Mouse (Mus musculus) lung, embryonic 16.5 days (tissue): ENCODE measurements at regions not wholly inside any gene's neighbourhood (a gene's known extent, or its start where the extent isn't known, plus 50 kb on each side); places are given as distances from the start of the nearest gene placed in this dataset.

Experiments used
- ATAC-seq: fragments of 200-750 bp; cut with Nextera tagmentation; 2 replicates; pipeline ENCODE4 v1.8.0; 2017; ENCODE audit warnings: low read depth, mild to moderate bottlenecking, moderate library complexity
- H3K27ac ChIP-seq: fragments of 300-500 bp; sonication (generic); 2 replicates; pipeline ENCODE4 v1.5.1; 2014; ENCODE audit warnings: mild to moderate bottlenecking, control low read depth, low read length
- H3K27me3 ChIP-seq: fragments of 300-500 bp; sonication (generic); 2 replicates; pipeline ENCODE4 v1.6.1; 2014; ENCODE audit warnings: low read depth, low read length, mixed read lengths; ENCODE audit not compliant: control insufficient read depth, insufficient read depth
- H3K36me3 ChIP-seq: fragments of 300-500 bp; sonication (generic); 2 replicates; pipeline ENCODE4 v1.6.1; 2014; ENCODE audit warnings: low read length; ENCODE audit not compliant: control insufficient read depth, insufficient read depth
- H3K4me1 ChIP-seq: fragments of 300-500 bp; sonication (generic); replicated peaks from 2 replicates; pipeline ENCODE4 v1.6.1; 2014; ENCODE audit warnings: low read length, mixed read lengths; ENCODE audit not compliant: control insufficient read depth, insufficient read depth
- H3K4me2 ChIP-seq: fragments of 300-500 bp; sonication (generic); 2 replicates; pipeline ENCODE4 v1.6.1; 2014; ENCODE audit warnings: low read depth, low read length, control low read depth
- H3K4me3 ChIP-seq: fragments of 300-500 bp; sonication (generic); 2 replicates; pipeline ENCODE4 v1.5.1; 2014; ENCODE audit warnings: mild to moderate bottlenecking, low read length, control low read depth
- H3K9ac ChIP-seq: fragments of 300-500 bp; sonication (generic); 2 replicates; pipeline ENCODE4 v1.6.1; 2014; ENCODE audit warnings: low read length, control low read depth
- H3K9me3 ChIP-seq: fragments of 300-500 bp; sonication (generic); 2 replicates; pipeline ENCODE4 v1.6.1; 2016; ENCODE audit warnings: low read length; ENCODE audit not compliant: control insufficient read depth
- WGBS: fragments of 180-500 bp; shearing (Covaris S2); extraction: QIAGEN DNeasy Blood & Tissue Kit; methylation state at CpG from one replicate; pipeline ENCODE4 v1.1.7; 2014; 5-methylcytosine and 5-hydroxymethylcytosine counted together

GRCm38 (mm10) chr12:46416765-46417404 is 401.8 kb downstream of the Nova1 start:
- H3K27ac ChIP-seq, result no peak overlapping the region
- no peaks in the 10 kb centered on the region for H3K36me3 ChIP-seq
- 64% methylated on average over 3 of the region's 3 CpGs for WGBS
- no peaks in the 10 kb centered on the region for H3K27me3 ChIP-seq
- no peak overlapping the region for H3K9ac ChIP-seq
- no peak for ATAC-seq
- H3K9me3 ChIP-seq, result no peaks in the 10 kb centered on the region
- H3K4me1 ChIP-seq, result no peaks in the 10 kb centered on the region
- H3K4me3 ChIP-seq, result no peak overlapping the region
- no peak overlapping the region for H3K4me2 ChIP-seq

- no peaks in the 10 kb centered on the region for H3K27me3 ChIP-seq
- no peaks in the 10 kb centered on the region for H3K36me3 ChIP-seq
- no peak overlapping the region for H3K4me2 ChIP-seq
- H3K9me3 ChIP-seq, result no peaks in the 10 kb centered on the region
- H3K9ac ChIP-seq, result no peak overlapping the region
- H3K4me1 ChIP-seq, result no peaks in the 10 kb centered on the region
- no peak overlapping the region for H3K27ac ChIP-seq
- no peak for ATAC-seq
- no peak overlapping the region for H3K4me3 ChIP-seq
Measured at GRCm38 (mm10) chr12:46416250-46416649, 402.5 kb downstream of the Nova1 start.

GRCm38 (mm10) chr12:46405674-46406073 is 413.1 kb downstream of the Nova1 start:
- no peak overlapping the region for H3K9ac ChIP-seq
- ATAC-seq, result no peak
- no peak overlapping the region for H3K4me2 ChIP-seq
- H3K27me3 ChIP-seq, result no peaks in the 10 kb centered on the region
- no peaks in the 10 kb centered on the region for H3K4me1 ChIP-seq
- H3K27ac ChIP-seq, result no peak overlapping the region
- H3K9me3 ChIP-seq, result no peaks in the 10 kb centered on the region
- H3K4me3 ChIP-seq, result no peak overlapping the region
- H3K36me3 ChIP-seq, result no peaks in the 10 kb centered on the region

- Histone ChIP-seq H3K9me3 (no peaks in the 10 kb centered on the region), H3K4me1 (no peaks in the 10 kb centered on the region), H3K27me3 (peaks cover 3% of the 10 kb centered on the region; the same call in 1 of the 2 replicates), H3K9ac (peak overlapping the region; percentile 17), H3K4me2 (peak overlapping the region; percentile 71), H3K4me3 (peak overlapping the region; percentile 58), H3K27ac (no peak overlapping the region), H3K36me3 (no peaks in the 10 kb centered on the region)
- 1% methylated on average over 13 of the region's 14 CpGs for WGBS
- peak; percentile 41; the same call in 1 of the 2 replicates for ATAC-seq
Measured at GRCm38 (mm10) chr12:46399653-46399975, 419.1 kb downstream of the Nova1 start.

GRCm38 (mm10) chr12:46398875-46399652 is 419.7 kb downstream of the Nova1 start:
- Histone ChIP-seq H3K4me1 (no peaks in the 10 kb centered on the region), H3K36me3 (no peaks in the 10 kb centered on the region), H3K27ac (no peak overlapping the region), H3K4me2 (peak overlapping the region; percentile 71), H3K4me3 (peak overlapping the region; percentile 58), H3K27me3 (peaks cover 3% of the 10 kb centered on the region; the same call in 1 of the 2 replicates), H3K9me3 (no peaks in the 10 kb centered on the region), H3K9ac (peak overlapping the region; percentile 17)
- peak; percentile 26; the same call in 1 of the 2 replicates for ATAC-seq
- 6% methylated on average over 23 of the region's 23 CpGs for WGBS

- WGBS, result 74% methylated on average over 4 of the region's 4 CpGs
- no peak overlapping the region for H3K9ac ChIP-seq
- no peak for ATAC-seq
Measured at GRCm38 (mm10) chr12:46395245-46395644, 423.5 kb downstream of the Nova1 start.

GRCm38 (mm10) chr12:46393769-46394168 is 425.0 kb downstream of the Nova1 start:
- Histone ChIP-seq H3K27me3 (peaks cover 3% of the 10 kb centered on the region; the same call in 1 of the 2 replicates), H3K36me3 (no peaks in the 10 kb centered on the region), H3K4me1 (no peaks in the 10 kb centered on the region), H3K4me2 (no peak overlapping the region), H3K4me3 (no peak overlapping the region), H3K9me3 (no peaks in the 10 kb centered on the region), H3K27ac (no peak overlapping the region), H3K9ac (no peak overlapping the region)
- ATAC-seq, result no peak

More at GRCm38 (mm10) chr12:46395245-46395644, 423.5 kb downstream of the Nova1 start:
- no peaks in the 10 kb centered on the region for H3K4me1 ChIP-seq
- peaks cover 3% of the 10 kb centered on the region; the same call in 1 of the 2 replicates for H3K27me3 ChIP-seq
- H3K27ac ChIP-seq, result no peak overlapping the region
- H3K36me3 ChIP-seq, result no peaks in the 10 kb centered on the region
- no peaks in the 10 kb centered on the region for H3K9me3 ChIP-seq
- H3K4me2 ChIP-seq, result no peak overlapping the region
- H3K4me3 ChIP-seq, result no peak overlapping the region

GRCm38 (mm10) chr12:46378914-46379313 is 439.8 kb downstream of the Nova1 start:
- no peaks in the 10 kb centered on the region for H3K27me3 ChIP-seq
- H3K9me3 ChIP-seq, result no peaks in the 10 kb centered on the region
- no peak overlapping the region for H3K27ac ChIP-seq
- no peaks in the 10 kb centered on the region for H3K4me1 ChIP-seq
- no peak overlapping the region for H3K4me3 ChIP-seq
- ATAC-seq, result no peak
- H3K4me2 ChIP-seq, result no peak overlapping the region
- no peak overlapping the region for H3K9ac ChIP-seq
- H3K36me3 ChIP-seq, result no peaks in the 10 kb centered on the region

GRCm38 (mm10) chr12:46371747-46372146 is 447.0 kb downstream of the Nova1 start:
- H3K27ac ChIP-seq, result no peak overlapping the region
- 37% methylated on average over 3 of the region's 3 CpGs for WGBS
- H3K9me3 ChIP-seq, result no peaks in the 10 kb centered on the region
- H3K4me2 ChIP-seq, result no peak overlapping the region
- H3K27me3 ChIP-seq, result no peaks in the 10 kb centered on the region
- no peaks in the 10 kb centered on the region for H3K36me3 ChIP-seq
- ATAC-seq, result no peak
- H3K4me1 ChIP-seq, result no peaks in the 10 kb centered on the region
- no peak overlapping the region for H3K4me3 ChIP-seq
- no peak overlapping the region for H3K9ac ChIP-seq
